Mouse (Mus musculus): Measurements from ENCODE around the gene Gm11077. TPM values are rescaled to one million over a fixed set of nuclear protein-coding genes. Genes with fewer than 3 reads are reported as not detected.

Gm11077 gene
- polyA plus RNA-seq, 1 experiment from 2014 or later: not detected

GRCm38 (mm10) chr6:140730669-140731401, 1.8 kb downstream of the Gm11077 start:
- H3K9me3 ChIP-seq (replicated peaks; ENCODE audit: control insufficient read depth, low read length): peaks cover 5% of the 10 kb centered on the region; the same call in 1 of the 2 replicates
- no peaks in the 10 kb centered on the region for H3K36me3 ChIP-seq (ENCODE audit: control insufficient read depth, insufficient read depth, low read length)
- H3K4me1 ChIP-seq (ENCODE audit: control insufficient read depth, insufficient read depth, low read length): no peaks in the 10 kb centered on the region
- no peaks in the 10 kb centered on the region for H3K27me3 ChIP-seq (ENCODE audit: control insufficient read depth, insufficient read depth, low read length)
- H3K27ac ChIP-seq (ENCODE audit: low read depth, low read length): no peak overlapping the region
- no peak overlapping the region for H3K4me3 ChIP-seq (ENCODE audit: low read depth, low read length)
- no peak for ATAC-seq (replicated peaks; ENCODE audit: insufficient number of reproducible peaks, low FRiP score, low TSS enrichment)
- WGBS (ENCODE audit: insufficient replicate concordance): 79% methylated on average over 6 of the region's 6 CpGs
- H3K4me2 ChIP-seq: no peak overlapping the region
- H3K9ac ChIP-seq (ENCODE audit: low read depth, low read length): no peak overlapping the region

- H3K4me1 ChIP-seq (ENCODE audit: control insufficient read depth, insufficient read depth, low read length): no peaks in the 10 kb centered on the region
- no peak overlapping the region for H3K4me3 ChIP-seq (ENCODE audit: low read depth, low read length)
- H3K9me3 ChIP-seq (replicated peaks; ENCODE audit: control insufficient read depth, low read length): peaks cover 5% of the 10 kb centered on the region; the same call in 1 of the 2 replicates
- no peak overlapping the region for H3K27ac ChIP-seq (ENCODE audit: low read depth, low read length)
- no peak overlapping the region for H3K9ac ChIP-seq (ENCODE audit: low read depth, low read length)
- no peaks in the 10 kb centered on the region for H3K36me3 ChIP-seq (ENCODE audit: control insufficient read depth, insufficient read depth, low read length)
- H3K27me3 ChIP-seq (ENCODE audit: control insufficient read depth, insufficient read depth, low read length): no peaks in the 10 kb centered on the region
- 75% methylated on average over 1 of the region's 1 CpGs for WGBS (ENCODE audit: insufficient replicate concordance)
- H3K4me2 ChIP-seq: no peak overlapping the region
- ATAC-seq (replicated peaks; ENCODE audit: insufficient number of reproducible peaks, low FRiP score, low TSS enrichment): no peak
These were observed 2.3 kb downstream of the Gm11077 start for GRCm38 (mm10) chr6:140731402-140731730.

- WGBS (ENCODE audit: insufficient replicate concordance): 31% methylated on average over 10 of the region's 10 CpGs
- no peak for ATAC-seq (replicated peaks; ENCODE audit: insufficient number of reproducible peaks, low FRiP score, low TSS enrichment)
- Histone ChIP-seq H3K27me3 (ENCODE audit: control insufficient read depth, insufficient read depth, low read length) (no peaks in the 10 kb centered on the region), H3K9me3 (replicated peaks; ENCODE audit: control insufficient read depth, low read length) (peaks cover 5% of the 10 kb centered on the region; the same call in 1 of the 2 replicates), H3K27ac (ENCODE audit: low read depth, low read length) (no peak overlapping the region), H3K4me3 (ENCODE audit: low read depth, low read length) (peak overlapping the region; percentile 44), H3K36me3 (ENCODE audit: control insufficient read depth, insufficient read depth, low read length) (no peaks in the 10 kb centered on the region), H3K4me2 (peak overlapping the region; percentile 75), H3K9ac (ENCODE audit: low read depth, low read length) (peak overlapping the region; percentile 67), H3K4me1 (ENCODE audit: control insufficient read depth, insufficient read depth, low read length) (no peaks in the 10 kb centered on the region)
These were observed 4.0 kb downstream of the Gm11077 start for GRCm38 (mm10) chr6:140732971-140733640.

GRCm38 (mm10) chr6:140733641-140733986, 4.5 kb downstream of the Gm11077 start:
- no peaks in the 10 kb centered on the region for H3K4me1 ChIP-seq (ENCODE audit: control insufficient read depth, insufficient read depth, low read length)
- peak overlapping the region; percentile 67 for H3K9ac ChIP-seq (ENCODE audit: low read depth, low read length)
- no peak for ATAC-seq (replicated peaks; ENCODE audit: insufficient number of reproducible peaks, low FRiP score, low TSS enrichment)
- H3K27ac ChIP-seq (ENCODE audit: low read depth, low read length): no peak overlapping the region
- H3K9me3 ChIP-seq (replicated peaks; ENCODE audit: control insufficient read depth, low read length): peaks cover 5% of the 10 kb centered on the region; the same call in 1 of the 2 replicates
- 5% methylated on average over 15 of the region's 15 CpGs for WGBS (ENCODE audit: insufficient replicate concordance)
- H3K27me3 ChIP-seq (ENCODE audit: control insufficient read depth, insufficient read depth, low read length): no peaks in the 10 kb centered on the region
- H3K4me3 ChIP-seq (ENCODE audit: low read depth, low read length): peak overlapping the region; percentile 44
- peak overlapping the region; percentile 75 for H3K4me2 ChIP-seq
- H3K36me3 ChIP-seq (ENCODE audit: control insufficient read depth, insufficient read depth, low read length): no peaks in the 10 kb centered on the region

GRCm38 (mm10) chr6:140745586-140745985, 16.5 kb downstream of the Gm11077 start:
- Histone ChIP-seq H3K36me3 (ENCODE audit: control insufficient read depth, insufficient read depth, low read length) (no peaks in the 10 kb centered on the region), H3K4me3 (ENCODE audit: low read depth, low read length) (no peak overlapping the region), H3K9ac (ENCODE audit: low read depth, low read length) (no peak overlapping the region), H3K9me3 (replicated peaks; ENCODE audit: control insufficient read depth, low read length) (no peaks in the 10 kb centered on the region), H3K27me3 (ENCODE audit: control insufficient read depth, insufficient read depth, low read length) (no peaks in the 10 kb centered on the region), H3K27ac (ENCODE audit: low read depth, low read length) (no peak overlapping the region), H3K4me2 (no peak overlapping the region), H3K4me1 (ENCODE audit: control insufficient read depth, insufficient read depth, low read length) (0 out of 2 replicates have a peak, but pooled peaks cover 4% of the 10 kb centered on the region)
- ATAC-seq (replicated peaks; ENCODE audit: insufficient number of reproducible peaks, low FRiP score, low TSS enrichment): no peak
- 75% methylated on average over 3 of the region's 3 CpGs for WGBS (ENCODE audit: insufficient replicate concordance)

GRCm38 (mm10) chr6:140747591-140747990, 18.5 kb downstream of the Gm11077 start:
- no peaks in the 10 kb centered on the region for H3K9me3 ChIP-seq (replicated peaks; ENCODE audit: control insufficient read depth, low read length)
- no peak overlapping the region for H3K4me3 ChIP-seq (ENCODE audit: low read depth, low read length)
- H3K9ac ChIP-seq (ENCODE audit: low read depth, low read length): no peak overlapping the region
- no peak overlapping the region for H3K4me2 ChIP-seq
- H3K4me1 ChIP-seq (ENCODE audit: control insufficient read depth, insufficient read depth, low read length): 0 out of 2 replicates have a peak, but pooled peaks cover under 1% of the 10 kb centered on the region
- H3K27me3 ChIP-seq (ENCODE audit: control insufficient read depth, insufficient read depth, low read length): no peaks in the 10 kb centered on the region
- no peak for ATAC-seq (replicated peaks; ENCODE audit: insufficient number of reproducible peaks, low FRiP score, low TSS enrichment)
- 74% methylated on average over 2 of the region's 2 CpGs for WGBS (ENCODE audit: insufficient replicate concordance)
- H3K36me3 ChIP-seq (ENCODE audit: control insufficient read depth, insufficient read depth, low read length): no peaks in the 10 kb centered on the region
- no peak overlapping the region for H3K27ac ChIP-seq (ENCODE audit: low read depth, low read length)

GRCm38 (mm10) chr6:140750371-140751080, 21.4 kb downstream of the Gm11077 start:
- H3K4me3 ChIP-seq (ENCODE audit: low read depth, low read length): no peak overlapping the region
- no peaks in the 10 kb centered on the region for H3K9me3 ChIP-seq (replicated peaks; ENCODE audit: control insufficient read depth, low read length)
- 71% methylated on average over 8 of the region's 8 CpGs for WGBS (ENCODE audit: insufficient replicate concordance)
- H3K4me1 ChIP-seq (ENCODE audit: control insufficient read depth, insufficient read depth, low read length): no peaks in the 10 kb centered on the region
- no peak for ATAC-seq (replicated peaks; ENCODE audit: insufficient number of reproducible peaks, low FRiP score, low TSS enrichment)
- H3K27me3 ChIP-seq (ENCODE audit: control insufficient read depth, insufficient read depth, low read length): no peaks in the 10 kb centered on the region
- no peaks in the 10 kb centered on the region for H3K36me3 ChIP-seq (ENCODE audit: control insufficient read depth, insufficient read depth, low read length)
- no peak overlapping the region for H3K9ac ChIP-seq (ENCODE audit: low read depth, low read length)
- H3K27ac ChIP-seq (ENCODE audit: low read depth, low read length): no peak overlapping the region
- no peak overlapping the region for H3K4me2 ChIP-seq

GRCm38 (mm10) chr6:140766365-140766764, 37.3 kb downstream of the Gm11077 start:
- no peak overlapping the region for H3K27ac ChIP-seq (ENCODE audit: low read depth, low read length)
- H3K9me3 ChIP-seq (replicated peaks; ENCODE audit: control insufficient read depth, low read length): no peaks in the 10 kb centered on the region
- H3K4me3 ChIP-seq (ENCODE audit: low read depth, low read length): no peak overlapping the region
- no peak overlapping the region for H3K4me2 ChIP-seq
- H3K36me3 ChIP-seq (ENCODE audit: control insufficient read depth, insufficient read depth, low read length): no peaks in the 10 kb centered on the region
- H3K4me1 ChIP-seq (ENCODE audit: control insufficient read depth, insufficient read depth, low read length): no peaks in the 10 kb centered on the region
- no peak overlapping the region for H3K9ac ChIP-seq (ENCODE audit: low read depth, low read length)
- 41% methylated on average over 9 of the region's 9 CpGs for WGBS (ENCODE audit: insufficient replicate concordance)
- ATAC-seq (replicated peaks; ENCODE audit: insufficient number of reproducible peaks, low FRiP score, low TSS enrichment): no peak
- no peaks in the 10 kb centered on the region for H3K27me3 ChIP-seq (ENCODE audit: control insufficient read depth, insufficient read depth, low read length)

Measured in heart, embryonic 11.5 days (tissue).